In the genomic region with DNA sequence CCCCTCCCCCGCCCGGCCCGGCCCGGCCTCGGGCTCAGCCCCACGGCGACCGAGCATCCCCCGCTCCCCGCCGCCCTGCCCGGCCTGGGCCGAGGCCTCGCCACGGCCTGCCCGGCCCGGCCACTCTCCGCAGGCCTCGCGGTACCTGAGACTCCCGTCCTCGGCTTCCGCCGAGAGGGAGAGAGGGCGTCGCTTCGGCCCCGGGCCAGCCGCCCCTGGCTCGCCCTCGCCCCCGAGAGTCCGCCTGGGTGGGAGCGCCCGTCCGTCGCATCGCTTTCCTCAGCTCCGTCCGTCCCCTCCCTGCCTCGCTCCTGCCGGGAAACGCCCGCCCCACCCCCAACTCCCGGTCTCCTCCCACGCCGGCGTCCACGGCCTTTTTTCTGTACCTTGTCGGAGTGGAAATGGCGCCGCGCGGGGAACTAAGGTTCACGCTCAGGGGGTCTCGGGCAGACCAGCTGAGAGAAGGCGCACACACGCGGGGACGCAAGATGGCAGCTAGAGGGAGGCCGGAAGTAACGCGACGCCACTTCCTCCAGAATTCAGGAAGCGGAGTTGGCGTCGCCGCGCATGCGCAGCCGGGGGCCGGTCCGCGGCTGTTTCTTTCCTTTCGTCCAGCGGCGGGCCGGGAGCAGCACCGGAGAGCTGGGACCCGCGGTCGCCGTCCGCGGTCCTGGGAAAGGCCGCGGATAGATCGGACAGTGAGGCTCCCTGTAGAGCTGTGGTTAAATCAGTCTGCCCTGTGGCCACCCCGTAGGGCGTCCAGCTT, we compare ENCODE assay signal across 1 mouse cellular context.
A peak's percentile ranks its signal among the peaks of the same experiment; 100 is the strongest.
TF ChIP-seq lines count a peak whose summit lies in the region.

A gene (minus strand): TSS at position 527 of the 766 bp plus-strand sequence.

TF ChIP-seq in CH12.LX, 34 proteins besides CTCF, POLR2A, EP300 and RAD21 (continued from another document):
- TF ChIP-seq SIN3A (IDR thresholded peaks at IDR 0.05; ENCODE audit: low read length): peak; percentile 58; the same call in 1 of the 2 replicates
- TF ChIP-seq KAT2A (IDR thresholded peaks at IDR 0.05; ENCODE audit: insufficient replicate concordance, low read length): 0 out of 2 replicates have a peak, but pooled peaks have one; percentile 57
- TF ChIP-seq MXI1 (IDR thresholded peaks at IDR 0.05; ENCODE audit: low read depth, low read length): peak; percentile 82
- peak; percentile 75; the same call in 1 of the 2 replicates for TF ChIP-seq UBTF (IDR thresholded peaks at IDR 0.05; ENCODE audit: low read depth, low read length)
- TF ChIP-seq NELFE (IDR thresholded peaks at IDR 0.05; ENCODE audit: low read depth, low read length): peak; percentile 92
